Comparison of ENCODE assay signal across 8 mouse cellular contexts in genomic region chr17:25555666-25556629, GRCm38 (mm10). TPM values are rescaled to one million over a fixed set of nuclear protein-coding genes. Genes with fewer than 3 reads are reported as not detected.
DNase-seq lines count a peak whose midpoint lies in the region; ATAC-seq lines count a peak whose summit lies in the region.

No protein-coding gene starts in this region.

- H3K4me3 ChIP-seq in heart, embryonic 10.5 days, result peak overlapping the region; percentile 59
- H3K4me3 ChIP-seq in hindbrain, embryonic 11.5 days (ENCODE audit: low read depth, low read length), result peak overlapping the region; percentile 28

- H3K27ac ChIP-seq in heart, embryonic 10.5 days, result peak overlapping the region; percentile 78
- H3K27ac ChIP-seq in hindbrain, embryonic 11.5 days (ENCODE audit: low read depth, low read length), result peak overlapping the region; percentile 76

- intact Hi-C loops in heart, postnatal 25 days (cut with DNase I), result no loop called here
- intact Hi-C loops in left cerebral cortex, postnatal 36 days (cut with DNase I), result loop anchor here (1.0 to 5.0 kb wide), 2 partner anchors 39 to 68 kb away; no protein-coding TSS in a partner anchor

- peak overlapping the region; percentile 63 for H3K4me2 ChIP-seq in hindbrain, embryonic 11.5 days (replicated peaks; ENCODE audit: low read depth, low read length)

- peak overlapping the region; percentile 64 for H3K9ac ChIP-seq in hindbrain, embryonic 11.5 days (ENCODE audit: low read depth, low read length)

- peaks cover 25% of the 10 kb centered on the region for H3K27me3 ChIP-seq in heart, embryonic 10.5 days (ENCODE audit: insufficient read depth, poor library complexity, severe bottlenecking)
- 0 out of 2 replicates have a peak, but pooled peaks cover 2% of the 10 kb centered on the region for H3K27me3 ChIP-seq in hindbrain, embryonic 11.5 days (ENCODE audit: control insufficient read depth, insufficient read depth, low read length)

- H3K36me3 ChIP-seq in heart, embryonic 10.5 days, result no peaks in the 10 kb centered on the region
- no peaks in the 10 kb centered on the region for H3K36me3 ChIP-seq in hindbrain, embryonic 11.5 days (ENCODE audit: control insufficient read depth, insufficient read depth, low read length)

- H3K4me1 ChIP-seq in heart, embryonic 10.5 days, result peaks cover 35% of the 10 kb centered on the region
- H3K4me1 ChIP-seq in hindbrain, embryonic 11.5 days (replicated peaks; ENCODE audit: control insufficient read depth, insufficient read depth, low read length), result peaks cover 22% of the 10 kb centered on the region

- 6% methylated on average over 29 of the region's 29 CpGs for WGBS in heart, embryonic 10.5 days
- 5% methylated on average over 29 of the region's 29 CpGs for WGBS in hindbrain, embryonic 11.5 days

- DNase-seq in heart, embryonic 10.5 days (ENCODE audit: low spot score), result no peak
- DNase-seq in heart, postnatal 25 days (ENCODE audit: low spot score), result no peak
- peak; percentile 65 for DNase-seq in embryo, embryonic 10.5 days (ENCODE audit: low spot score)
- DNase-seq in hindbrain, embryonic 11.5 days (ENCODE audit: low spot score), result peak; percentile 62
- DNase-seq in left cerebral cortex, postnatal 36 days (ENCODE audit: low spot score in 2 of 2), result peak; percentile 88 to 90
- DNase-seq in right cerebral cortex, postnatal 25 days, result peak; percentile 88
- no peak for DNase-seq in adrenal gland, postnatal 14 days
- no peak for DNase-seq in B cell, adult 2 months

- H3K9me3 ChIP-seq in heart, embryonic 10.5 days, result no peaks in the 10 kb centered on the region
- no peaks in the 10 kb centered on the region for H3K9me3 ChIP-seq in hindbrain, embryonic 11.5 days (ENCODE audit: control insufficient read depth, low read length)

- ATAC-seq in hindbrain, embryonic 11.5 days (ENCODE audit: low FRiP score), result peak; percentile 64

RNA-seq across cellular contexts. Expression of gene Sox8, which starts 14.5 kb away (rescaled TPM):
- 2.0 and 3.6 TPM in 2 replicates for polyA plus RNA-seq in heart, embryonic 10.5 days (2016; fragmentation: Nextera tagmentation; extraction: Ambion mirVana)
- under 1 TPM; 0.25 to 0.75 TPM for total RNA-seq in heart, postnatal 25 days (2021)
- polyA plus RNA-seq in hindbrain, embryonic 11.5 days (2014; fragmentation: Nextera tagmentation; extraction: Ambion mirVana), result 7.1 TPM in 2 replicates
- total RNA-seq in left cerebral cortex, postnatal 36 days (2021), result 10 to 100 TPM; 42.8 to 65.3 TPM
- total RNA-seq in adrenal gland, postnatal 14 days (2021), result 1.4 and 1.6 TPM in 2 replicates

RNA-seq across cellular contexts. Expression of gene Lmf1, which starts 22.9 kb away (rescaled TPM):
- 36.8 and 43.1 TPM in 2 replicates for polyA plus RNA-seq in heart, embryonic 10.5 days (2016; fragmentation: Nextera tagmentation; extraction: Ambion mirVana)
- total RNA-seq in heart, postnatal 25 days (2021), result 10 to 100 TPM; 31.7 to 34.3 TPM
- 23.1 and 26.9 TPM in 2 replicates for polyA plus RNA-seq in hindbrain, embryonic 11.5 days (2014; fragmentation: Nextera tagmentation; extraction: Ambion mirVana)
- total RNA-seq in left cerebral cortex, postnatal 36 days (2021), result 10 to 100 TPM; 22.1 to 26.7 TPM
- 40.2 and 40.6 TPM in 2 replicates for total RNA-seq in adrenal gland, postnatal 14 days (2021)

RNA-seq across cellular contexts. Expression of gene Sstr5, which starts 58.9 kb away (rescaled TPM):
- polyA plus RNA-seq in heart, embryonic 10.5 days (2016; fragmentation: Nextera tagmentation; extraction: Ambion mirVana), result 1.1 and 1.5 TPM in 2 replicates
- total RNA-seq in heart, postnatal 25 days (2021), result not detected
- polyA plus RNA-seq in hindbrain, embryonic 11.5 days (2014; fragmentation: Nextera tagmentation; extraction: Ambion mirVana), result 0.07 and 0.12 TPM in 2 replicates
- total RNA-seq in left cerebral cortex, postnatal 36 days (2021), result under 1 TPM; 0.12 to 0.16 TPM
- 0.15 TPM in 1 of 2 replicates, not detected in the other for total RNA-seq in adrenal gland, postnatal 14 days (2021)

Comparison
In these comparisons a context has a peak if more than half of its experiments do, and no peak if none do; other contexts are left out.
1. DNase-seq: peak in embryo, embryonic 10.5 days (single experiment), hindbrain, embryonic 11.5 days (single experiment), left cerebral cortex, postnatal 36 days (2 of 2) and right cerebral cortex, postnatal 25 days (single experiment); none in heart, embryonic 10.5 days (single experiment), heart, postnatal 25 days (single experiment), adrenal gland, postnatal 14 days (single experiment) and B cell, adult 2 months (0 of 2).
2. RNA of gene Sox8, which starts 14.5 kb away (total RNA-seq): 42.8 to 65.3 TPM in left cerebral cortex, postnatal 36 days; 1.4 to 1.6 TPM in adrenal gland, postnatal 14 days and 0.25 to 0.75 TPM in heart, postnatal 25 days; every median in the first group is over 10 times any median in the second.